Mouse (Mus musculus) layer of hippocampus, adult 11-12 months (tissue): ENCODE measurements at regions not wholly inside any gene's neighbourhood (a gene's known extent, or its start where the extent isn't known, plus 50 kb on each side); places are given as distances from the start of the nearest gene placed in this dataset.

Experiments used
- DNase-seq: peaks from one replicate; pipeline ENCODE4 v3.0.0; 2022; ENCODE audit warnings: low spot score

DNA sequence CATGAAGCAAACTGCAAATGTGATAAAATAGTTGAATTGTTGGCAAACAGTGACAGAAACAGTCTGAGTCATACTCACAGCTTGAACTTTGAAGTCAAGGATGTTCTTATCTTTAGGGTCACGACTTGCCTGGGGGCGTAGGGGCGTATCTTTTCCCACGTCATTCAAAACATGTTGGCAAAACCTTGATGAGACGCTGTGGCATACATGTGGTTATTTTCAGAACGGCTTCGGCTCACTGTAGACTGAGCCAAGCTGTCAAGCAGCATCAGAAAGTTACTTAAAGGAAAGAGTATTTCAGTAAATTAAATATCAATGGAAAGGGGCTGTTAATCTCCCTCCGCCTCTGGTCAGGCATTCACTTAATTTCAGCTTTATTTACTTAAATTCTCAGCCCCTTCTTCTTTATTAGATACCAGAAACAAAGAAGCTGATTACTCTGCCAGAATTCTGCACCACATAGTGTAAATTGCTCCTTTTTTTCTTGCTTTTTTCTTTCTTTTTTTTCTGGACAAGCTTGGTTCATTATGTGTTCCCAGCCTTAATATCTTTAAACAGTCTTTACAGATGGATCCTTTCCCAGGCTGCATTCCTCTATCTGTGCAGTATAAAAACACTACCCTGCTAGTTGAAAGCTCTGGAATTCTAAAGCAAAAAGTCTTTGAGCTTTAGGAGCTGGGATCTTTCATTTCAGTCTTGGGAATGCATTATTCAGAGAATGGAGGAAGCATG, 302.9 kb upstream of the Epha3 start:
- no peak for DNase-seq

DNA sequence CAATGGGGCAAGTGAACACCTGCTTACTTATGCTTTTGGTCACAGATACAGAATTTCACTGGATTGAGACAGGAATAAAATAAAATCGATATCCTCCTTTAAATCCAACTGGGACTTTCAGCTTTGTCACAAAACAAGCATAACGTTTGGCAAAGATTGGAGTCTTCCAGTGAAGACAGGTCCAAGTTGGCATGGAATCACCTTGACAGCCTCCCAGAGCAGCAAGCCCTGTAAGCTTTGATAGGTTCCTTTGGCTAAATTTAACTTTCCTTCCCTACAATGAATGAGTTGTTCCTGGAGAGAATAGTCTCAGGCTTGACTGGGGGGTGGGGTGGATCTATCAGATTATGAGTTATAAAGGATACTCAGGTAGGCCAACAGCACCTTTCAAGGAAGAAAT, 302.1 kb upstream of the Epha3 start:
- DNase-seq: no peak

DNA sequence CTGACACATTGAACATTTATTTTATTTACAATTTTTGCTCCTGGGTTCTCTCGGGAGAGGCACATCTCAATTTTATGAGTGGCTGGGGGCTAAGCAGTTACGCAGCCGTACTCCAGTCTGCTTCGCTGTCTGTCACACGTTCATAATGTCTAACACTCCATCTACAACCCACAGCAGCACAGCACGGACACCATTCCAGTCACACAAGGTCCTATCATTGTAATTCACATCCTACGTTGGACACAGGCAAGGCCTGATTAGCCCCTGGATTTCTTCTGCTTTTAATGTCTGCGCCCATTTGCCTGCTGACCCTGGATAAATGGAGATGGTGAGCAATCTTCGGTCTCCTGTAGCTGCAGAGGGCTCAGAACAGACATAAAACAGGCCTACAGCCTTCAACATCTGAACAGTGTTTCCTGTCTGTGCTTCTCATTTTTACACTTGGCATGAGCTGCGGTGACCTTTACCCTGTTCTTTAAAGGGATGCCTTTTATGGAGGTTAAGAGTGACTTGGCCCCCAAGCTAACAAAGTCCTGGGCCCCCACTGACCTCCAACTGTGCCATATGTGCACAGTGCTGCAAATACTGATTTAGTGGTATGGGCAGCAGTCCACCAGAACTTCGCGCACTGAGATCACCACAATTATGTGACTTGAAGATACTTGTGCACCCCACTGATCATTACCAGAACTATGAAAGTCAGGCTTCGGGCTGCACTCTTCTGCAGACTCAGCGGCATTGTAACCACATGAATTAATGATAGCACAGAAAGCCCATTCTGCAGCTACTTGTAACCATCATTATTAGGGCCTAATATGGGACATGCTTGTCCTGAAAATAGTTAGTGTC, 281.9 kb upstream of the Epha3 start:
- DNase-seq: no peak
